Mouse (Mus musculus) gastrocnemius, adult 2 months (tissue): ENCODE results near the gene Nmu. TPM values are rescaled to one million over a fixed set of nuclear protein-coding genes. Genes with fewer than 3 reads are reported as not detected.

Experiments used
- DNase-seq: peaks from one replicate; pipeline ENCODE4 v3.0.0; 2022
- H3K27ac ChIP-seq: fragments of 200-600 bp; 2 replicates; pipeline ENCODE4 v1.8.1; 2022; ENCODE audit warnings: mild to moderate bottlenecking
- H3K4me3 ChIP-seq: fragments of 200-600 bp; 2 replicates; pipeline ENCODE4 v1.8.1; 2022; ENCODE audit warnings: mild to moderate bottlenecking, moderate library complexity
- CTCF ChIP-seq: fragments of 200-600 bp; IDR thresholded peaks from 2 replicates; pipeline ENCODE4 v1.8.1; 2022; ENCODE audit warnings: antibody characterized with exemption, mild to moderate bottlenecking, moderate library complexity
- intact Hi-C: fragments of 180-260 bp; cut with DNase I; formaldehyde crosslinking; loops from one replicate; pipeline ENCODE4 v1.15.1; 2025
- total RNA-seq, 2 experiments: library from RNA; stranded (reverse); gene quantifications; 2 replicates each; pipeline ENCODE4 v1.2.3; 2021

The Nmu gene
- total RNA-seq, 2 experiments from 2014 or later, result not detected

DNA sequence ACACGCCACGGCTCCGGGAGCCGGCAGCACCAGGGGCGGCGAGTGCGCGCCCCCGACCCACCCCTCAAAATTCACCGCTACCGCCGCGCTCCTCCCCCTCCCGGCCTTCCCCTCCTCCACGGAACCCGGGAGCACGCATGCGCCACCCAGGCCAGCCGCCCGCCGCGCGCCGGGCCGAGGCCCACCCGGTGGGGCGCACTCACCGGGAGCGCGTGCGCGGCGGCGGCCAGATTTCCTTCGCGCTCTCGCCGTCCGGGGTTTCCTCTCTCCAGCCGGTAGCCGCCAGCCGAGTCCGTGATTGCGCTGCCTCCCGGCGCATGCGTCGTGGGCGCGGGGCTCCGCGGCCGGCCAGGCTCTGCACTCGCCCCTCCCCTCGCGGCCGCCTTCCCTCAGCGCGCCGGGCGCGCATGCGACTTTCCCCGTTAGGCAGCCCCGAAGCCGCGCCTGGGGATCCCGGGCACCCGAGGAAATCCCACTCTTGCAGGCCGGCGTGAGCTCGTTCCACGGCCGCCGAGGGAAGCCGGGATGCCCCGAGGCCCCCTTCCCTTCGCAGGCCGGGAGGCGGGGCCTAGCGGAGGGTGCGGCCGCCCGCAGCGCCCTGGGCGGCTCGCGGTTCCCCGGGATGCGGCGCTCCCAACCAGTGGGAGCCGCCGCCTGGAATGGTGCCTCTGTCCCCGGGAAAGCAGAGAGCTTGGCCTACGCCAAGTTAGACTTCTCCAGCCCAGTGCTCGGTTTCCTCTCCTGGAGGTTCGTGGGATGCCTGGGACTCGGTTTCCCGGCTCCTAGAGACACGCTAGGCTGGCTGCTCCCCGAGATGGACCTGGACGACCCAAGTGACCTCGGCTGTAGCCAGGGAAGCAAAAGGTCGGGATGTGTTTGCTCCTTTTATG is 58.9 kb downstream of the Nmu start, which contains the start of gene Clock:
Clock (minus strand) TSS at position 341 of the 890 bp plus-strand sequence.
- intact Hi-C loops, result loop anchor here (10.0 kb wide), 3 partner anchors 110 to 440 kb away; no protein-coding TSS in a partner anchor
- TF ChIP-seq CTCF, result no peak
- Histone ChIP-seq H3K27ac (peak within 1 kb of the TSS; percentile 96), H3K4me3 (peak within 1 kb of the TSS; percentile 96)
- DNase-seq, result peak; percentile 95

- Histone ChIP-seq H3K27ac (peak overlapping the region; percentile 96), H3K4me3 (peak overlapping the region; percentile 96)
- peak; percentile 94 for DNase-seq
- TF ChIP-seq CTCF, result no peak
- intact Hi-C loops, result loop anchor here (10.0 kb wide), 3 partner anchors 111 to 439 kb away; no protein-coding TSS in a partner anchor
These were observed 59.7 kb downstream of the Nmu start for GRCm38 (mm10) chr5:76303745-76304451.

DNA sequence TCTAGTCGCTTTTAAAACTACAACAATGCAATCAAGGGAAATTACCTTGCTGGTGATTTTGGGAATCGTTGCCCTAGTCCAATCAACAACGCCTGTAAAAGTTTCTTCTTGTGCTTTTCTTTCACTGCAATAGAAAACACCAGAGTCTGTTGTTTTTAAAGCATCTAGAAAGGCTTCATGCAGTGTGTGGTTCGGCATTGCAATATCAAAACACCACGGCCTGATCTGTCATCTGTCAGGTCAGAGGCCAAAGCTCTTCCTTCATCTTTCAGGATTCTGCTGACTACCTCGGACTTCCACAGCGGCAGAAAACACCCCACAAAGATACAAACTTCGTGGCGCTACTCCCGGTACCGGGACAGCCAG is 60.2 kb downstream of the Nmu start:
- DNase-seq, result no peak
- peak overlapping the region; percentile 96 for H3K27ac ChIP-seq
- peak overlapping the region; percentile 96 for H3K4me3 ChIP-seq
- intact Hi-C loops, result loop anchor here (10.0 kb wide), 3 partner anchors 111 to 439 kb away; no protein-coding TSS in a partner anchor
- no peak for TF ChIP-seq CTCF

GRCm38 (mm10) chr5:76302009-76302408 is 61.6 kb downstream of the Nmu start:
- DNase-seq, result no peak
- intact Hi-C loops, result loop anchor here (10.0 kb wide), 3 partner anchors 113 to 437 kb away; no protein-coding TSS in a partner anchor
- H3K27ac ChIP-seq, result no peak overlapping the region
- no peak for TF ChIP-seq CTCF
- H3K4me3 ChIP-seq, result no peak overlapping the region

- H3K27ac ChIP-seq, result no peak overlapping the region
- intact Hi-C loops, result no loop called here
- DNase-seq, result no peak
- no peak overlapping the region for H3K4me3 ChIP-seq
- TF ChIP-seq CTCF, result no peak
These were observed 74.3 kb downstream of the Nmu start for GRCm38 (mm10) chr5:76289234-76289691.

- Histone ChIP-seq H3K4me3 (no peak overlapping the region), H3K27ac (no peak overlapping the region)
- DNase-seq, result no peak
- TF ChIP-seq CTCF, result no peak
- intact Hi-C loops, result no loop called here
These were observed 75.3 kb downstream of the Nmu start for GRCm38 (mm10) chr5:76288256-76288655.

DNA sequence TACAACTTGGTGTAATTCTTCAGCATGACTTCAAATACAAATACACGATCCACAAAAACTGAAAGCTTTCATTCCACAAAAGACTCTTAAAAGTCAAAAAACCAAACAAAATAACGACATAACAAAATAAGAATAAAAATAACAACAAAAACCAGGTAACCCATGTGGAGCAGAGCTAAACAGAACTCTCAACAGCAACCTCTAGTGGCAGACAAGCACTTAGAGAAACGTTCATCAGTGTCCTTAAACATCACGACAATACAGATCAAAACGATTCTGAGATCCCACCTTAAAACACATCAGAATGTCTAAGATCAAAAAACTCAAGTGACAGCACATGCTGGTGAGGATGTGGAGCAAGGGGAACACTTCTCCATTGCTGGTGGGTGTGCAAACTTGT is 76.5 kb downstream of the Nmu start:
- Histone ChIP-seq H3K4me3 (no peak overlapping the region), H3K27ac (no peak overlapping the region)
- intact Hi-C loops, result no loop called here
- peak; percentile 35; the same call in 1 of the 2 replicates for TF ChIP-seq CTCF
- no peak for DNase-seq

DNA sequence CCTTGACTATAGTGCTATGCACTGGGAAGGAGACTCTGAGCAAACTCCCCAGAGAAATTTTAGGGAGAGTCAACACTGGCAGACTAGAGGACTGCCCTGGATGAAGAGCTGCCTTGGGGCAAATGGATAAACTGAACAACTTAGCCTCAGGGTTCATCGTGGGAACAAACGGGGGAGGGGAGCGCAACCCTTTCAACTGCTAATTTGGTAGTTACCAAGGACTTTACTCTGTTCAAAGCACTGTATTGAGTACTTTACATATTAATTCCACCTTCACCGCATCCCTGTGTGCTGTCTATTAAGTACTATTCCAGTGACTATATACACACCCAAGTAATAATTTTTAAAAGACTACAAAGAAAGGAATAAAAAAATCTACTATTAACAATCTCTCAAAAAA is 77.9 kb downstream of the Nmu start:
- DNase-seq, result no peak
- no peak for TF ChIP-seq CTCF
- Histone ChIP-seq H3K4me3 (no peak overlapping the region), H3K27ac (no peak overlapping the region)
- intact Hi-C loops, result no loop called here

- Histone ChIP-seq H3K27ac (no peak overlapping the region), H3K4me3 (no peak overlapping the region)
- TF ChIP-seq CTCF, result no peak
- intact Hi-C loops, result no loop called here
- DNase-seq, result no peak
These were observed 79.7 kb downstream of the Nmu start for GRCm38 (mm10) chr5:76283890-76284289.

Other genes starting within 250 kb of the Nmu start
- 1 to 10 TPM; 3.0 to 3.9 TPM for gene Srd5a3, start 223.5 kb downstream of the Nmu start, total RNA-seq
- gene Tmem165, start 179.9 kb downstream of the Nmu start, total RNA-seq, result 10 to 100 TPM; 15.2 TPM
- 10 to 100 TPM; 20.4 to 32.5 TPM for gene Clock, start 59.0 kb downstream of the Nmu start, total RNA-seq
- gene Pdcl2, start 32.6 kb downstream of the Nmu start, total RNA-seq, result not detected
- not detected for gene Gm7271, start 120.3 kb upstream of the Nmu start, total RNA-seq
- gene Exoc1, start 165.5 kb upstream of the Nmu start, total RNA-seq, result 10 to 100 TPM; 11.6 to 12.0 TPM
- gene Cep135, start 224.9 kb upstream of the Nmu start, total RNA-seq, result 1 to 10 TPM; 1.1 to 1.4 TPM